Mouse (Mus musculus): ENCODE measurements around the gene Capza2. TPM values are rescaled to one million over a fixed set of nuclear protein-coding genes. Genes with fewer than 3 reads are reported as not detected.
A peak's percentile ranks its signal among the peaks of the same experiment; 100 is the strongest.

Capza2 gene
- total RNA-seq, 2 experiments from 2014 or later = 593 to 665 TPM

DNA sequence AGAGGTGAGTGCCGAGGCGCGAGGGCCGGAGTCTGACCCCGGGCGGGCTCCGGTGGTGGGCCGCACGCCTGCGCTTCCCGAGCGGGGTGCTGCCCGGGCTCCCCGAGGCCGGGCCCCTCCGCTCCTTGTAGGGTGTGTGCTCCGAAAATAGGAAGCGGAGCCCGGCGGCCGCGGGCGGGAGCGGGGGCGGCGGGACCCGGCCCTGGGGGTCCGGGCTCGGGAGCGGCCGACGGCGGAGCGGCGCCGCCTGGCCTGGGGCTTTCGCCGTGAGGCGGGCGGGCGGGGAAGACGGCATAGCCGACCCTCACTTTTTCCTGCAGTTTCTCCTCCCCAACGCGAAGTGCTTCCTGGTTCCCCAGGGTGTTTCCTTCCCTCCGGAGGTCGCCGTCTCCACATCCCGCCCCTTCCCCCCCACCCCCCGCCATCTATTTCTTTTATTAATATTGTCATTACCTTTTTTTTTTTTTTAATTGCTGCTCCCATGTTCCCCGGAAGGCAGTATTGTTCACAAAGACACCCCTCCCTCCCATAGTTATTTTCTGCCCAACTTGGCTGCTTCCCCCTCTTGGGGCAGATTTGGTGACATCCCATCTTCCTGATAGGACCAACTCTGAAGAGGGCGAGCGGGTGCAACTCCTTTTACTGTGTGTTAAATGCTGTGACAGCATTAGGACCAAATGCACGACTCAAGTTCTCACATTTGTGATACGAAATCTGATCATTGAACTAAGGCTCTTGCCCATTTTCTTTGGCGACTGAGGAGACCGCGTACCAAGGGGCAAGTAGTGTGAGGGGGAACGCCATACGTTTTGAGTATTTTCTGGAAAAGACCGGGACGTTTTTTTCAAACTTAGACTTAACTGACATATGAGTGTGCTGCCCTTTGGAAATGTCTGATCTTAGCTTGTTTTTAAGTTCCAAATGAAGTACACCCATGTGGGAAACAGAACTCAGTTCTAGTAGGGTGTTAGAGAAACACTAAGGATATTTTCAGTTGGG lies 1.5 kb downstream of the Capza2 start:
- peak; percentile 35 for ATAC-seq (ENCODE audit: poor library complexity, severe bottlenecking)

DNA sequence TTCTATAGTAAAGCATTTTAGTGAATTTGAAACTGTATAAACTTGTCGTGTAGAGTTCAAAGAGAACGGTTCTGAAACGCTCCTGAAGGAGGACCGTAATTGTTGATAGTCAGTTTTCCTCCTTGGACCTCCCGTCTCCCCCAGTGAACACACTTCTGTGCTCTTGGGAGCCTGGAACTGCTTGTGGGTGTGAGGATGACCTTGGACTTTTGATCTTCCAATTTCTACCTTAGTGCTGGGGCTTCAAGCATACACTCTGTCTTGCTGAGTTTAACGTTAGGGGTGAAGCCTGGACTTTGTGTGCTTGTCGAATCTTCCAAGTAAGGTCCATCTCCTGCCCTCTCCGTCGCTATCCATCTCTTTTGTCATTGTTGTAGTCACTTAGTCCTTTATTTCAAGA lies 4.0 kb downstream of the Capza2 start:
- ATAC-seq (ENCODE audit: poor library complexity, severe bottlenecking) = no peak

DNA sequence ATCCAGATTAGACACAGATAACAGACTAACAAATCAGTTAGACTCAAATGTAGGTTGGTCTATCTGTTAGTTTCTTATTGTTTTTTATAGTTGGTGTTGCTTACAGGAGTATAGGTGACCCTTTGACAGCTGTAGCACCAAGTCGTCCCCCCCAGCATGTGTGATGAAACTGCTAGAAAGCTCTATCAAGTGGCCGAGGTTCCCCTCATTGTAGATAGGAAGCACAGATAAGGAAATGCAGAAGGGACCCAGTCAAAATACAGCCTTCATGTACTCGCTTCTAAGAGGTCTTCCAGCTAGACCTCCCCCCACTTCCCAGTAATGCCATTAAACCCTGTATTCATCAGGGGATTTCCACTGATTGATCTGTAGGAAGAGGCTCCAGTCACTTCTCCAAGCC lies 6.7 kb downstream of the Capza2 start:
- 0 out of 2 replicates have a peak, but pooled peaks have one; percentile 25 for ATAC-seq (ENCODE audit: poor library complexity, severe bottlenecking)

DNA sequence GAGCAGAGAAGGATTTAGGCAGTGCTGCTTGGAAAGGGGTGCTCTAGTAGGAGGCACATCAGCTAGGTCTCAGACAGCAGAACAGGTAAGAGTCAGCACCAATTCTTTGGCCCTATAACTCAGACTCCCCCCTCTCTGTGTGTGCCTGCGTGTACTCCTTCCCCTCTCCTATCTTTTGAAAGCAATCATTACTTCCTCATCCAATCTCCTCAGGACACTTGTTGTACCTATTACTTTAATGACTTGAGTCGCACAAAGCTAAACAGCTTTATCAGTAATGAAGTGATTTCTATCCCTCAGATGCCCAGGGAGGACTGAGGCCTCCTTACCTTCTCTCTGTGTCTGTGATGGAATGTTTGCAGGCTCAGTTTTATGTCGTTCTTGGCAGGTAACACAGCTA lies 10.1 kb downstream of the Capza2 start:
- ATAC-seq (ENCODE audit: poor library complexity, severe bottlenecking) = peak; percentile 55; the same call in 1 of the 2 replicates

DNA sequence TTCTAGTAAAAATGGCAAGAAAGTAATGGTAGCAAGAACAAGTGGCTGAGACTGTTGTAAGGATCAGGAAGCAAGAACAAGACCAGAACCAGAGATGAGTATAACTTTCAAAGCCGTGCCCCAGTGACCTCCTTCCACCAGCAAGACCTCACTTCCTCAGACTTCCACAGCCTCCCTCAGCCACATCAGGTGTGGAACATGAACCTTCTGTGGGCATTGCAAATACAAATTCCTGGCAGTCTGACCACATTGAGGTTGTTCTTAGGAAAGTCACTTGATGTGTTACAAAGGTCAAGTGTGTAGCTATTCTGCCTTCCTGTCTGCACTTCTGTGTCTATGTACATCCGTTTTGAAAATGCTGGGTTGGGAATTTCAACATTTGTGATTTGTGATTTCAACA lies 16.1 kb downstream of the Capza2 start:
- peak; percentile 71 for ATAC-seq (ENCODE audit: poor library complexity, severe bottlenecking)

DNA sequence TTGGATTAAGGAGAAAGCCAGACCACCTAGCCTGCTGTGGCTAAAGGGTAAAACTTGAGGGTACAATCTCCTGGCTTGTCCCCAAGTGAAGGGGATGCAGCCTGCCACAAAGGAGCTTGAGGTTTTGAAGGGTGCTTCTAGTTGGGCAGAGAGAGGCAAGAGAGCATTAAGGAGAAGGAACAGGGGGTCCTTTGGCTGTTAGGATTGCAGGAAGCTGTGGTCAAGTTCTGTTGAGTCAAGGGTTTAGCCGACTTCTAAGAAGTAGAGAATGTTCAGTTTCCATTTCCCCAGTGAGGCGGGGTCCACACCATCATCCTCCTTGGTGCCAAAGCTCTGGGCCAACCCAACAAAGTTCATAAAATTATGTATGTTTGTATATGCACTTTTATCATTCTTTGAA lies 19.0 kb downstream of the Capza2 start:
- peak; percentile 62 for ATAC-seq (ENCODE audit: poor library complexity, severe bottlenecking)

DNA sequence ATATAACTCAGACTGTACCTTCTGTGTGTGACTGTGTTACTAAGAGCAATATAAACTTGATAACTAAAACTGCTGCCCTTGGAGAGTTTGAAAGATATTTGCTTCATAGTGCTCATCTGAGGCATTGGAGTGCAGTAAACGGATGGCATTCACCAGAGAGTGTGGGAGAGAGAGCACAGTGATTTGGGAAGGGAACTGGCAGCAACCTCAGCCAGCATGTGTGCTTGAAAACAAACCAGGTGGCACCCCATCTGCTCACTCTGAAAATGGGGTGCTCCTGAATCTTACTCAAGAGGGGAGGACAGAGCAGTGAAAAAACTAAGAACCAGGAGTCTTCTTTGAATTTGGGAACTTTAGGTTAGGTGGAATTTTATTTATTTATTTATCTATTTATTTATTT lies 21.3 kb downstream of the Capza2 start:
- ATAC-seq (ENCODE audit: poor library complexity, severe bottlenecking) = no peak

DNA sequence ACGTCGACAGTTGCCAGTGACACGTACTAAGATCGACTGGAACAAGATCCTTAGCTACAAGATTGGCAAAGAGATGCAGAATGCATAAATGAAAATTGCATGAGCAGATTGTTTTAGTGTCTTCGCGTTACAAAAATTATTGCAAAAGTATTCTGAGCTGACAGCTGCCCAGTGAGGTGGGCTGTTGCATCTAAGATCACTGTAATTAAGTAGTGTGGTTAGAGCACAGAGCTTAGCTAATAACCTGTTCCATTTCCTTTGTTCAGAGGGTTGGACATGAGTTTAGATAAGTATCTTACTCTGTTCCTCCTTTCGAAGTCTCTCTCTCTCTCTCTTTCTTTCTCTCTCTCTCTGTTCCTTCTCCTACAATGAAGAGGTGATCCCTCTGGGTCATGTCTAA lies 29.3 kb downstream of the Capza2 start:
- ATAC-seq (ENCODE audit: poor library complexity, severe bottlenecking) = peak; percentile 33

DNA sequence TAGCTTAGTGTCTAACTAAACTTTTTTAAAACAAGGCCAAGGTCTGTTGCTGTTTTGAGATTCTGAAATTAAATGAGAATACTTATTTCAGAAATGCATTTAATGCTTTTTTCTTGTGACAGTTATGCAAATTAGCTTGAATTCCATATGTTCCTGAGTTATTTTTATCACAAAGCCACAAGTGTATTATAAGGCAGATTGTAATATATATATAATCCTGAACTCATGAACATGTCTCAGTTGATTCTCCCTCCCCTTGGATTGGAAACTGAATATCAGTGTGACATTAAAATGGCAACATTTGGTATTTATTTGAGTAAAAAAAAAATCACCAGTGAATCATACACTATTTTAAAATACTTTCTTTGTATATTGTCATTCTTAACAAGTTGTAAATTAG lies 30.0 kb downstream of the Capza2 start:
- no peak for ATAC-seq (ENCODE audit: poor library complexity, severe bottlenecking)

DNA sequence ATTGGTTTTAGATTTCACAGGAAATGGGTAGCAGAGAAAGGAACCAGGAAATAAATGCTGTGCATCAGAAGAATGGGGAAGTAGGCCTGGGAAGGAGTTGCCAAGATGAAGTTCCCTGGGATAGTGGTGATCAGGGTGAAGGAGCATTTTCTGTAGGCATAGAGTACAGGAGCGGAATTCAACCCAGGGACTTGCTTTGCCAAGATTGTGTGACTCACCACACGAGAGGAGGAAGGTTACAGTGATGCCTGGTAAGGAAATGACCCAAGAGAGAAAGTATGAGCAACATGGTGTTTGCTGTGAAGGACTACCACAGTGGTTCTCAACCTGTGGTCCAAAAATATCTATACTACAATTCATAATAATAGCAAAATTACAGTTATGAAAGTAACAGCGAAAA lies 31.8 kb downstream of the Capza2 start:
- 0 out of 2 replicates have a peak, but pooled peaks have one; percentile 17 for ATAC-seq (ENCODE audit: poor library complexity, severe bottlenecking)

DNA sequence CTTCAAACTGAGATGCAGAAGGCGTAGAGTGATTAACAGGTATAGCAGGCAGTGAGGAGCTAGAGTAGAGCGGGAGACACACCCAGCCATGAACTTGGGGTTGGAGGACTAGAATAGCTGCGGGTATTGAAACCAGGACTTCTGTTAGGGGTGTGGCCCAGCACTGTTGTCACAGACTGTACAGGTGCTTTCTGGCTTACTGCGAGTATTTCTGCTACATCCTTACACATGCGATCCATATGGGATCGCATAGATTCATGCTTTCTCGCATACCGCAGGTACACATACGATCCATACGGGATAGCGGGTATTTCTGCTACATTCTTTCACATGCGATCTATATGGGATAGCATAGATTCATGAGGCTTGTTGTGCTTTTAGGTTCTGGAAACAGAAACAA lies 32.3 kb downstream of the Capza2 start:
- no peak for ATAC-seq (ENCODE audit: poor library complexity, severe bottlenecking)

DNA sequence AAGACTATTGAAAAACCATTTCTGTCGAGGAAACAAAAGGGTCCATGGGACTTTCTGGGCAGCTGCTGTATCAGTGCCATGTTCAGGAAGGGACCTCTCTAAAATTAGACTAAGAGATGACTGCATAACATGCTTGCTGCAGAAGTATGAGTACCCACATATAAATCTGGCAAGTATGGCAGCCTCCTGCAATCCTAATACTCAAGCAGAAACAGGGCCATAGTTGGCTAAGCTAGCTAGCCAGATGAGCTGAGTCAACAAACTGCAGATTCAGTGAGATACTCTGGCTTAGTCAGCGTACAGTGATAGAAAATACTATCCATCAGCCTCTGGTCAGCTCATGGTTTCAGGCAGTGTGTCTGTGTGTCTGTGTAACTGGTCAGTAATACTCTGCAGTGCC lies 33.8 kb downstream of the Capza2 start:
- ATAC-seq (ENCODE audit: poor library complexity, severe bottlenecking) = no peak

DNA sequence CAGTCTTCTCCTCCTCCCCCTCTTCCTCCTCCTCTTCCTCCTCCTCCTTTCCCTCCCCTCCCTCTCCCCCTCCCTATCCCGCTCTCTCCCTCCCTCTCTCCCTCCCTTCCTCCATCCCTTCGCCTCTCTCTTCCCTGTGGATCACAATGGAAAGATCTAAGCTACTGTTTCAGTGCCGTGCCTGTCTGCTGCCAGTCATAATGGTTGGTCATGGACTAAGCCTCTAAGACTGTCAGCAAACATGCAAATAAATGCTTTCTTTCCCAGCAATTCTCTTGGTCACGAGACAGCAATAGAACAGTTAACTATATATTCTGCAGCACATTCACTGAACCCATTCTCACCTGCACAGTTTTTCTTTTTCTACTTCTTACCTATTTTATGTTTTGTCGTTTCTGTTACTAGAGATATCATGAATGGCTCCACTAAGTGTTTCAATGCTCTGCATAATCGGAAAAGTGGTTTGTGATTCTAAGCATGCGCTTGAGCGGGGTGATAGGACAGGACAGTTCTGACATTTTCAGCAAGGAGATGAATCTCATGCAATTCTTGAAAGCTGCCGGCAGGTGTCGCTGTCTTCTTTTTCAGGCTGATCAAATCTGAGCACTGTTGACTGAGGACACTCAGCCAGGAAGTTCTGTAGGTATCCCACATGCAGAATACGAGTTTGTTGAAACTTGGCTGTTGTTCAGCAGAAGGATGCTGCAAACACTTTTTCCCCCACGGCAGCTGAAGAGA lies 39.2 kb downstream of the Capza2 start:
- ATAC-seq (ENCODE audit: poor library complexity, severe bottlenecking) = peak; percentile 91

DNA sequence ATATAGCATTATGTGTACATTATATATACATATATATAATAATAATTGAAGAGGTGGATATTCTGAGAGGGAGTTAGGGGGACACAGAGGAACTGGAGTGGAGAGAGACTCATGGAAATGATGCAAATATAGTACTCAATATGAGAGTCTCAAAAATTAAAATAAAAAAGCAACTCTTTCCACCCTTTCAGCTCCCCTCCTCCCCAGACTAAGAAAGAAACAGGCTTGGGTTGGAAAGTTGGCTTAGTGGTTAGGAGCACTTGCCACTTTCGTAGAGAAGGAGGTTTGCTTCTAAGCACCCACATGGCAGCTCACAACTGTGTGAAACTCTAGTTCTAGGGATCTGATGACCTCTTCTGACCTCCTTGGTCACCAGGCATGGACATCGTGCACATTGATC lies 41.0 kb downstream of the Capza2 start:
- ATAC-seq (ENCODE audit: poor library complexity, severe bottlenecking) = no peak

DNA sequence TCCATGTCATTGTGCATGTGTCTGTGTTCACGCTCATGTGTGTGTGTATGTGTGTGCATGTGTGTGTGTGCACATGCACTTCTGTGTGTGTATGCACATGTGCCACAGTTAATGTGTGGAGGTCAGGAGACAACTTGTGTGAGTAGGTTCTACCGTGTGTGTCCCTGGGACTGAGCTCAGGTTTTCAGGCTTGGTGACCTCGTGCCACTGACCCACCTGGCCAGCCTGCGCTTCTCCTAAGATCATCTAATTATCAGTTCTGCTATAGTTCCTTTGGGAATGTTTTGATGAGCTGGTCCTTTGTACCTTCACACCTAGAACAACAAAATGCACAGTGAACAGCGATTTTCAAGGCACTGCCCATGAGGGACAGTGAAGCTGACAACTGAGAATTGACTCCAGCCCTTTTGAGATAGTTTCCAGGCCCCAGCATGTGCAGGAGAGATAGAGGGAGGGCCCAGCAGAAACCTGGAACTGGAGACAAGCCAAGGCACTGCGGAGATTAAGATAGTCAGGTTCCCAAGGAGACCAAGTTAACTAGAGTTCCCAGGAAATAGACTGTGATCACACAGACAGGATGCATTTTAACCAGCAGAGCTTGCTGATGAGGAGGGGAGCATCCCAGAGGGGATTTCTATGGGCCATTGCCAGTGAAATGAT lies 44.4 kb downstream of the Capza2 start:
- ATAC-seq (ENCODE audit: poor library complexity, severe bottlenecking) = peak; percentile 27; the same call in 1 of the 2 replicates

DNA sequence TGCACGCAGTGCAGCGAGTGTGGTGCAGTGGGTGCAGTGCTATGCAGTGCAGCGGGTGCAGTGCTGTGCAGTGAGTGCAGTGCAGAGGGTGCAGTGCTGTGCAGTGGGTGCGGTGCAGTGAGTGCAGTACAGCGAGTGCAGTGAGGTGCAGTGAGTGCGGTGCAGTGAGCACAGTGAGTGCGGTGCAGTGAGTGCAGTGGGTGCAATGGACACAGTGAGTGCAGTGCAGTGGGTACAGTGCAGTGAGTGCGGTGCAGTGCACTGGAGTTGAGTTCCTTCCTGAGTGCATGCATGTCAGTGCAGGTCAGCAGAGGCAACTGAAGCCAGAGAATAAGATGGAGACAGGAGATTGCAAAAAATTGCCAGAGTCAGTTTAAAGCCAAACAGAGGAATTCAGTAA lies 45.8 kb downstream of the Capza2 start:
- no peak for ATAC-seq (ENCODE audit: poor library complexity, severe bottlenecking)

DNA sequence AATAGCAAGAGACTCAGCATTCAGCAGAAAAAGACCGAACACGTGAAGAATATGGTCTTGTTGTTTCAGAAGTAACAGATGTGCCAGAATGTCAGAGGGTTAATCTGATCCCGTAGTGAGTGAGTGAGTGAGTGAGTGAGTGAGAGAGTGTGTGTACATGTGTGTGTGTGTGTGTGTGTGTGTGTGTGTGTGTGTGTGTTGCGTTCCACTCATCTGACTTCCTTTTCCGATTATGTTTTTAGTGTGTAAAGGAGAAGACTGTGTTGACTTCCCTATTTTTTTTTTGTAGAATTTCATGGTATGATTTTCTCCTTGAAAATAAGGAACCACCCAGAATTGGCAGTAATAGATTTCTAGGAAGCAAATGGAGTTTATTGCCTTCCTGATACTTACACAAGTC lies 52.6 kb downstream of the Capza2 start:
- ATAC-seq (ENCODE audit: poor library complexity, severe bottlenecking) = peak; percentile 86

DNA sequence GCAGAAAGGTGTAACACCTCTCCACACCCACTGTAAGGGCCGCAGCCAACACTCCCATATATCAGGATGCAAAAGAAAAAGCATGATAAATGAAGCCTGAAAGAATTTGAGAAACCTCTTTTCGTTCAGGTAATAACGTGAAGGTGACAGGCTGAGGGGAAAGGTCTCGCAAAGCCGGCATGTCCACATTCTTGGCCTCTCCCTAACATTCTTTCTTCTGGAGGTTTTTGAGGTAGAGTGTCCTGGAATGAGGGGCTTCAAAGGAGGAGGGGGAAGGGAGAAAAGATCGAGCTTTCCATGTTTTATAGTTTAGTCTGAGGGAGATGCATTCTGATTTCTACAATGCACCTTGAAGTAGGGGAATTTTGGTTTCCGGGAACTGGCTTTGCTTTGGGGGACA lies 56.6 kb downstream of the Capza2 start, which contains the start of gene St7:
TSS of gene St7 (plus strand) at position 287 of the 400 bp plus-strand sequence.
- no peak for ATAC-seq (ENCODE audit: poor library complexity, severe bottlenecking)

DNA sequence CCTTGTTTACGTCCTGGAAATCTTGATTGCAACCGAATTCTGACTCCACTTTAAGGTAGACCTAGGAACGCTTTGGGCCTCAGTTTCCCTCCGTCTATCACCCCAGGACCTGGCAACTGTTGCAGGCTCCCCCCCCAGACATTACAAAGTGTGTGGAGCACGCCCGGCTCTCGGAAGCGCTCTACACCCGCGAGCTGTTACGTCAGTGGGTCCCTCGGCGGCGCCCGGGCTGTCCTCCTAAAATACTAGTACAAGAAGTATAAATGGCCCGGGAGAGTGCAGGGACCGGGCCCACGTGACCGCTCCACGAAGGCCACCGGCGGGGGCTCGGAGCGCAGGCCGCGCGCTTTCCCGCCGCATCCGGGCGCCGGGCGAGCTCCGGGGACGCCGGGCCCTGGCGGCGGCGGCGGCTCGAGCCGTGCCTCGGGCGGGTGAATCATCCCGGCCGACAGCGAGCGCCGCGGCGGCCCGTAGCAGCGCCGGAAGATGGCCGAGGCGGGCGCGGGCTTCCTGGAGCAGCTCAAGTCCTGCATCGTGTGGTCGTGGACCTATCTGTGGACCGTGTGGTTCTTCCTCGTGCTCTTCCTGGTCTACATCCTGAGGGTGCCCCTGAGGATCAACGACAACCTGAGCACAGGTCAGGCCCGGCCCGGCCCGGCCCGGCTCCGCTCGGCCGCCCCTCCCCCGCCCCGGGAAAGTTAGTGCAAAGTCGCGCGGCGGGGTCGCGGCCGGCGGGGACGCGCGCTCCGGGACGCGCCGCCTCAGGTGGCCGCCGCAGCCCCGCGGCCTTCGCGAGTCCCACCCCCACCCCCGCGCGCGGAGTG lies 57.9 kb downstream of the Capza2 start:
- peak; percentile 55 for ATAC-seq (ENCODE audit: poor library complexity, severe bottlenecking)

DNA sequence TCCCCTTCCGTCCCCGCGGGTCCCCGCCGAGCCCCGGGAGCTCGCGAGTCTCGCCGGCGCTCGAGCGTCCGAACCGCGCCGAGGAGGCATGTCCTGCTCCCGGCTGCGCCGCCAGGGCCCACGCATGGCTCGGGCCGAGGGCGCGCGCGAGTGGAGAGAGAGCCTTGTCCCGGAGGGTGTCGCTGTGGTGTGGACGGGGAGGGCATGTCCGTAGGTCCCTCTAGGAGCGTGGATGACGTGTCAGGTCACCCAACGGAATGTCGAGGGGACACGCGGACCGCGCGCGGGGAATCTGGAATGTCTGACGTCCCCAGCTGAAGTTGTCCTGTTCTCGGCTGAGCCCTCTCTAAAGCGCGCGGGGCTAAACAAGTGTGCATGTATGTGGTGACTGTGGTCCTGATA lies 58.5 kb downstream of the Capza2 start:
- ATAC-seq (ENCODE audit: poor library complexity, severe bottlenecking) = peak; percentile 87
